ENCODE assay signal across 18 mouse cellular contexts in the genomic region with DNA sequence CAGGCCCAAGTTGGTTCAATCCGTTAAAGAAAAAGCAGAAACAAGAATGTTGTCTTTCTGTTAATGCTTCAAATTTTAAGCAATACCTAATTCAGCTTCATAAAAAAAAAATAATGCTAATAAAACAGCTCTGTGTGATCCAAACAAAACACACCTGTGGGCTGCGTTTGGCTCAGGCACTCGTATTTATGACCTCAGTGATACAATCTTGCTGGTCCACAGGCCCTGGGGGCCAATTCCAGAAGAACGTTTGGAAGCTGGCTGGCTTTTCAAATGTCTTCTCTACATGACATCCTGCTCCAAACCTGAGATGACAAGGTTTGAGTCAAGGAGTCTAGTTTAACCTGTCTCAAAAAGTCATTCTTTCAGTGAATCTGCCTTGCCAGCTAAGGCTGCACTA.
DNase-seq lines count a peak whose midpoint lies in the region; TF ChIP-seq lines count a peak whose summit lies in the region.
"Had no signal": no experiment of that assay in that cellular context is flagged by ENCODE, and none has a peak within 500 bp of the region (broad histone marks: within the 10 kb centered on the region; RNA-seq: fewer than 3 reads in every experiment).

No protein-coding gene starts in this region.

- TF ChIP-seq POLR2A in CH12.LX (IDR thresholded peaks at IDR 0.05; ENCODE audit: low read depth, low read length) = no peak

- no peaks in the 10 kb centered on the region for H3K9me3 ChIP-seq in heart, embryonic 10.5 days
- no peaks in the 10 kb centered on the region for H3K9me3 ChIP-seq in CH12.LX (replicated peaks; ENCODE audit: low read length)
- H3K9me3 ChIP-seq: embryonic facial prominence, embryonic 10.5 days; embryonic facial prominence, embryonic 12.5 days; forebrain, embryonic 10.5 days; forebrain, embryonic 12.5 days had no signal

- no peak for TF ChIP-seq CTCF in CH12.LX (conservative IDR thresholded peaks at IDR 0.05 in 1 of 2, IDR thresholded peaks at IDR 0.05 in 1 of 2; ENCODE audit: low read depth in 2 of 2, low read length in 2 of 2)

- no peaks in the 10 kb centered on the region for H3K36me3 ChIP-seq in heart, embryonic 10.5 days
- H3K36me3 ChIP-seq in CH12.LX (replicated peaks in 1 of 2; ENCODE audit: control insufficient read depth in 1 of 2, insufficient read depth in 1 of 2, low read length in 1 of 2) = no peaks in the 10 kb centered on the region
- H3K36me3 ChIP-seq: embryonic facial prominence, embryonic 10.5 days; embryonic facial prominence, embryonic 12.5 days; forebrain, embryonic 10.5 days; forebrain, embryonic 12.5 days had no signal

- TF ChIP-seq EP300 in CH12.LX (IDR thresholded peaks at IDR 0.05; ENCODE audit: low read length) = no peak

- in situ Hi-C loops in CH12.LX (cut with MboI; ENCODE audit: low pct_ligation_motif_present, low pct_unique_long_range_greater_than_20kb, low sequenced_read_pairs) = no loop called here

- no peaks in the 10 kb centered on the region for H3K79me2 ChIP-seq in CH12.LX (replicated peaks; ENCODE audit: control insufficient read depth, extremely low read depth, insufficient read depth, poor library complexity, severe bottlenecking)

- TF ChIP-seq RAD21 in CH12.LX (IDR thresholded peaks at IDR 0.05; ENCODE audit: low read depth, low read length) = no peak

- H3K4me2 ChIP-seq in CH12.LX (ENCODE audit: insufficient read depth, low read depth, poor library complexity, severe bottlenecking) = peak overlapping the region; percentile 44
- H3K4me2 ChIP-seq: embryonic facial prominence, embryonic 12.5 days; forebrain, embryonic 12.5 days had no signal

- H3K4me3 ChIP-seq in heart, embryonic 10.5 days = no peak overlapping the region
- H3K4me3 ChIP-seq in CH12.LX (replicated peaks in 1 of 3; ENCODE audit: low read depth in 2 of 3, low read length in 2 of 3, poor library complexity in 1 of 3) = no peak overlapping the region
- H3K4me3 ChIP-seq: embryonic facial prominence, embryonic 10.5 days; embryonic facial prominence, embryonic 12.5 days; forebrain, embryonic 10.5 days; forebrain, embryonic 12.5 days had no signal

- H3K9ac ChIP-seq in CH12.LX (ENCODE audit: insufficient read depth, low read depth) = no peak overlapping the region; the same call in 1 of the 2 replicates
- H3K9ac ChIP-seq: embryonic facial prominence, embryonic 12.5 days; forebrain, embryonic 12.5 days had no signal

- dilution Hi-C loops in CH12.LX (cut with MboI; ENCODE audit: extremely low pct_ligation_motif_present, extremely low pct_unique_long_range_greater_than_20kb, low sequenced_read_pairs) = no loop called here

- 58% methylated on average over 4 of the region's 4 CpGs for WGBS in heart, embryonic 10.5 days

- H3K27me3 ChIP-seq in heart, embryonic 10.5 days (ENCODE audit: insufficient read depth, poor library complexity, severe bottlenecking) = no peaks in the 10 kb centered on the region
- no peaks in the 10 kb centered on the region for H3K27me3 ChIP-seq in CH12.LX (replicated peaks)
- H3K27me3 ChIP-seq: embryonic facial prominence, embryonic 12.5 days; forebrain, embryonic 12.5 days had no signal

- H3K27ac ChIP-seq in heart, embryonic 10.5 days = no peak overlapping the region
- peak overlapping the region; percentile 55; the same call in 1 of the 2 replicates for H3K27ac ChIP-seq in CH12.LX (ENCODE audit: insufficient read depth, low read depth)
- H3K27ac ChIP-seq: embryonic facial prominence, embryonic 10.5 days; embryonic facial prominence, embryonic 12.5 days; forebrain, embryonic 10.5 days; forebrain, embryonic 12.5 days had no signal

- peaks cover 31% of the 10 kb centered on the region for H3K4me1 ChIP-seq in heart, embryonic 10.5 days
- peaks cover 0 to 24% of the 10 kb centered on the region in 2 experiments; a peak in 2 of 4 replicates for H3K4me1 ChIP-seq in CH12.LX (ENCODE audit: control insufficient read depth in 1 of 2, insufficient read depth in 2 of 2)
- H3K4me1 ChIP-seq: forebrain, embryonic 12.5 days had no signal

- DNase-seq in heart, adult 11 months = peak; percentile 82
- DNase-seq in heart, embryonic 10.5 days (ENCODE audit: low spot score) = no peak
- DNase-seq in CH12.LX (ENCODE audit: extremely low read depth) = no peak
- peak; percentile 74 for DNase-seq in gonadal fat pad, adult 2 months (ENCODE audit: low read depth)
- DNase-seq in right cerebral cortex, postnatal 4 days = no peak
- DNase-seq: adrenal gland, adult 8-10 months; adrenal gland, postnatal 14 days; adrenal gland, postnatal 36 days; B cell, adult 2 months; cerebellum, adult 11-12 months; cerebellum, adult 2 months; cerebellum, adult 9-10 months; cerebellum, postnatal 10 days; cerebellum, postnatal 25 days had no signal

TF ChIP-seq in CH12.LX, 34 proteins besides CTCF, POLR2A, EP300 and RAD21:
- TF ChIP-seq JUND (conservative IDR thresholded peaks at IDR 0.05; ENCODE audit: low read depth, low read length) (no peak), BHLHE40 (IDR thresholded peaks at IDR 0.05; ENCODE audit: low read depth, low read length) (no peak), MYC (IDR thresholded peaks at IDR 0.05; ENCODE audit: low read depth, low read length) (no peak), MAFK (IDR thresholded peaks at IDR 0.05; ENCODE audit: insufficient replicate concordance, low read length) (no peak), MXI1 (IDR thresholded peaks at IDR 0.05; ENCODE audit: low read depth, low read length) (no peak), RCOR1 (conservative IDR thresholded peaks at IDR 0.05; ENCODE audit: low read depth, low read length) (no peak), SMC3 (IDR thresholded peaks at IDR 0.05; ENCODE audit: low read depth, low read length) (no peak), ELF1 (IDR thresholded peaks at IDR 0.05; ENCODE audit: low read depth, low read length) (no peak), KAT2A (IDR thresholded peaks at IDR 0.05; ENCODE audit: insufficient replicate concordance, low read length) (no peak), ZC3H11A (IDR thresholded peaks at IDR 0.05; ENCODE audit: low read depth, low read length) (no peak), NRF1 (IDR thresholded peaks at IDR 0.05; ENCODE audit: low read depth, low read length) (no peak), USF2 (conservative IDR thresholded peaks at IDR 0.05; ENCODE audit: low read depth, low read length) (no peak), UBTF (IDR thresholded peaks at IDR 0.05; ENCODE audit: low read depth, low read length) (no peak), MEF2A (IDR thresholded peaks at IDR 0.05; ENCODE audit: borderline replicate concordance, low read depth, low read length) (no peak), MAZ (IDR thresholded peaks at IDR 0.05; ENCODE audit: low read depth, low read length) (no peak), HCFC1 (IDR thresholded peaks at IDR 0.05; ENCODE audit: low read depth, low read length) (no peak), SIN3A (IDR thresholded peaks at IDR 0.05; ENCODE audit: low read length) (no peak)
TF ChIP-seq in CH12.LX: peak in this region for 0.

Comparison
In these comparisons a context has a peak if more than half of its experiments do, and no peak if none do; other contexts are left out.
1. DNase-seq: peak in heart, adult 11 months (single experiment) and gonadal fat pad, adult 2 months (single experiment); none in heart, embryonic 10.5 days (single experiment), CH12.LX (single experiment) and right cerebral cortex, postnatal 4 days (single experiment).